In the genomic region with DNA sequence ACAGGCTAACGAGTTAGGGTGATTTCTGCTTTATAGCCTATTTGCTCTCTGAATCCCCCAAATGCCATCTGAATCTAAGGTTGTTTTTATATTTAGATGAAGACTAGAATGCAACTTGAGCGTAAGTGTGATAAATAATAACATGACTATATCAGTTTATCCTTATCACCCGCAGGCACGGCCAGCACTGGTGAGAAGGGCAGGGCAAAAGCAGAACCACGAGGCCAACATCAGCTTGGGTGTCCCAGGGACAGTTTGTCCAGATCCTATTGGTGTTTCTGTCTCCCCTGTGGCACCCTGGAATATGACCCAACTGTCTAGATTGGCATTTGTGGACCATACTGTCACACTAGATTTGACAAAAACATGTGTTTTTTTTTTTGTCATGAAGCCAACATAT, we compare ENCODE assay signal across 20 mouse cellular contexts. TPM values are rescaled to one million over a fixed set of nuclear protein-coding genes. Genes with fewer than 3 reads are reported as not detected.
DNase-seq lines count a peak whose midpoint lies in the region; ATAC-seq and TF ChIP-seq lines count a peak whose summit lies in the region.
"Had no signal": no experiment of that assay in that cellular context is flagged by ENCODE, and none has a peak within 500 bp of the region (broad histone marks: within the 10 kb centered on the region; RNA-seq: fewer than 3 reads in every experiment).

No protein-coding gene starts in this region.

- H3K9me3 ChIP-seq in liver, postnatal 0 days (ENCODE audit: low read length): no peaks in the 10 kb centered on the region
- H3K9me3 ChIP-seq in liver, embryonic 11.5 days (ENCODE audit: control insufficient read depth, low read length): no peaks in the 10 kb centered on the region
- no peaks in the 10 kb centered on the region for H3K9me3 ChIP-seq in liver, embryonic 15.5 days (replicated peaks)
- no peaks in the 10 kb centered on the region for H3K9me3 ChIP-seq in limb, embryonic 10.5 days (replicated peaks)
- H3K9me3 ChIP-seq: embryonic facial prominence, embryonic 13.5 days; heart, embryonic 13.5 days had no signal

- H3K4me2 ChIP-seq in liver, postnatal 0 days (ENCODE audit: low read depth, low read length): no peak overlapping the region
- peak overlapping the region; percentile 1; the same call in 1 of the 2 replicates for H3K4me2 ChIP-seq in liver, embryonic 11.5 days
- H3K4me2 ChIP-seq in liver, embryonic 15.5 days: peak overlapping the region; percentile 42
- H3K4me2 ChIP-seq: embryonic facial prominence, embryonic 13.5 days; heart, embryonic 13.5 days had no signal

- no peak overlapping the region for H3K27ac ChIP-seq in liver, postnatal 0 days (ENCODE audit: low read depth)
- H3K27ac ChIP-seq in liver, embryonic 11.5 days (ENCODE audit: low read depth, low read length): no peak overlapping the region
- 0 out of 2 replicates have a peak overlapping the region, but pooled peaks have one; percentile 2 for H3K27ac ChIP-seq in liver, embryonic 15.5 days (replicated peaks)
- no peak overlapping the region for H3K27ac ChIP-seq in limb, embryonic 10.5 days
- H3K27ac ChIP-seq: embryonic facial prominence, embryonic 13.5 days; gastrocnemius, adult 2 months; heart, embryonic 13.5 days had no signal

- H3K36me3 ChIP-seq in liver, postnatal 0 days (replicated peaks; ENCODE audit: insufficient read depth, low read length): no peaks in the 10 kb centered on the region
- no peaks in the 10 kb centered on the region for H3K36me3 ChIP-seq in liver, embryonic 11.5 days (ENCODE audit: control insufficient read depth, insufficient read depth, low read length)
- H3K36me3 ChIP-seq in liver, embryonic 15.5 days (replicated peaks): no peaks in the 10 kb centered on the region
- no peaks in the 10 kb centered on the region for H3K36me3 ChIP-seq in limb, embryonic 10.5 days
- H3K36me3 ChIP-seq: embryonic facial prominence, embryonic 13.5 days; heart, embryonic 13.5 days had no signal

- H3K27me3 ChIP-seq in liver, postnatal 0 days (ENCODE audit: insufficient read depth, low read length): no peaks in the 10 kb centered on the region
- H3K27me3 ChIP-seq in liver, embryonic 11.5 days (replicated peaks; ENCODE audit: control insufficient read depth, insufficient read depth, low read length): no peaks in the 10 kb centered on the region
- H3K27me3 ChIP-seq in liver, embryonic 15.5 days: no peaks in the 10 kb centered on the region
- no peaks in the 10 kb centered on the region for H3K27me3 ChIP-seq in limb, embryonic 10.5 days (ENCODE audit: low read depth, poor library complexity, severe bottlenecking)
- H3K27me3 ChIP-seq: embryonic facial prominence, embryonic 13.5 days; heart, embryonic 13.5 days had no signal

- DNase-seq in liver: peak; percentile 57
- DNase-seq in liver, postnatal 0 days: no peak
- no peak for DNase-seq in liver, embryonic 11.5 days (ENCODE audit: low spot score)
- DNase-seq in Muller cell, postnatal 12 days (ENCODE audit: inconsistent ontology term): no peak
- DNase-seq in limb, embryonic 10.5 days (ENCODE audit: low spot score): no peak
- DNase-seq: adrenal gland, postnatal 10 days; cerebellum, adult 18-20 months; cerebellum, adult 9-11 months; cerebellum, postnatal 36 days; gastrocnemius, adult 2 months; gastrocnemius, postnatal 36 days; heart, adult 11 months; heart, postnatal 36 days had no signal

- H3K9ac ChIP-seq in liver, postnatal 0 days (replicated peaks): no peak overlapping the region
- H3K9ac ChIP-seq in liver, embryonic 11.5 days (ENCODE audit: low read depth, low read length): no peak overlapping the region
- H3K9ac ChIP-seq in liver, embryonic 15.5 days: no peak overlapping the region
- H3K9ac ChIP-seq: embryonic facial prominence, embryonic 13.5 days; heart, embryonic 13.5 days had no signal

- TF ChIP-seq EP300 in liver, postnatal 0 days (IDR thresholded peaks at IDR 0.05; ENCODE audit: low read depth): no peak

- 58% methylated on average over 5 of the region's 5 CpGs for WGBS in liver, postnatal 0 days (ENCODE audit: insufficient replicate concordance)
- WGBS in liver, embryonic 11.5 days: 61% methylated on average over 5 of the region's 5 CpGs
- 30% methylated on average over 5 of the region's 5 CpGs for WGBS in liver, embryonic 15.5 days (ENCODE audit: insufficient replicate concordance)
- 87% methylated on average over 5 of the region's 5 CpGs for WGBS in limb, embryonic 10.5 days

- H3K4me1 ChIP-seq in liver, postnatal 0 days (ENCODE audit: insufficient read depth): 0 out of 2 replicates have a peak, but pooled peaks cover 3% of the 10 kb centered on the region
- H3K4me1 ChIP-seq in liver, embryonic 11.5 days (replicated peaks; ENCODE audit: control insufficient read depth, insufficient read depth, low read length): peaks cover 9% of the 10 kb centered on the region; the same call in 1 of the 2 replicates
- H3K4me1 ChIP-seq in liver, embryonic 15.5 days (replicated peaks): peaks cover 15% of the 10 kb centered on the region
- H3K4me1 ChIP-seq in limb, embryonic 10.5 days: peaks cover 6% of the 10 kb centered on the region; the same call in 1 of the 2 replicates
- H3K4me1 ChIP-seq: embryonic facial prominence, embryonic 13.5 days had no signal

- TF ChIP-seq CTCF in liver, postnatal 0 days (IDR thresholded peaks at IDR 0.05; ENCODE audit: low read depth): no peak

- no peak for ATAC-seq in liver, postnatal 0 days
- ATAC-seq in liver, embryonic 11.5 days (replicated peaks; ENCODE audit: low FRiP score): peak; percentile 69
- peak; percentile 87 for ATAC-seq in liver, embryonic 15.5 days (ENCODE audit: insufficient read depth)

- H3K4me3 ChIP-seq in liver, postnatal 0 days (ENCODE audit: low read depth, low read length): no peak overlapping the region
- H3K4me3 ChIP-seq in liver, embryonic 11.5 days (ENCODE audit: low read depth, low read length): no peak overlapping the region
- no peak overlapping the region for H3K4me3 ChIP-seq in liver, embryonic 15.5 days (replicated peaks)
- H3K4me3 ChIP-seq in limb, embryonic 10.5 days: no peak overlapping the region
- H3K4me3 ChIP-seq: embryonic facial prominence, embryonic 13.5 days; gastrocnemius, adult 2 months; heart, embryonic 13.5 days had no signal

RNA-seq across cellular contexts. Expression of gene Insm2, which starts 24.0 kb away (rescaled TPM):
- 0.05 TPM in 1 of 2 replicates, not detected in the other for polyA plus RNA-seq in liver, postnatal 0 days (2015; fragmentation: Nextera tagmentation; extraction: Ambion mirVana)
- 0.05 TPM in 1 of 2 replicates, not detected in the other for polyA plus RNA-seq in liver, embryonic 11.5 days (2014; fragmentation: Nextera tagmentation; extraction: Ambion mirVana)
- not detected in 2 replicates for polyA plus RNA-seq in liver, embryonic 15.5 days (2015; fragmentation: Nextera tagmentation; extraction: Ambion mirVana)
- polyA plus RNA-seq in limb, embryonic 10.5 days (2016; fragmentation: Nextera tagmentation; extraction: Ambion mirVana): 0.05 TPM in 1 of 2 replicates, not detected in the other
- polyA plus RNA-seq: embryonic facial prominence, embryonic 13.5 days; heart, postnatal 0 days had no signal

RNA-seq across cellular contexts. Expression of gene Aldoart2, which starts 58.2 kb away (rescaled TPM):
- polyA plus RNA-seq in liver, postnatal 0 days (2015; fragmentation: Nextera tagmentation; extraction: Ambion mirVana): not detected in 2 replicates
- 0.10 and 0.27 TPM in 2 replicates for polyA plus RNA-seq in liver, embryonic 11.5 days (2014; fragmentation: Nextera tagmentation; extraction: Ambion mirVana)
- polyA plus RNA-seq in liver, embryonic 15.5 days (2015; fragmentation: Nextera tagmentation; extraction: Ambion mirVana): not detected in 2 replicates
- polyA plus RNA-seq in limb, embryonic 10.5 days (2016; fragmentation: Nextera tagmentation; extraction: Ambion mirVana): not detected in 2 replicates
- polyA plus RNA-seq: embryonic facial prominence, embryonic 13.5 days; forebrain, embryonic 14.5 days; heart, embryonic 13.5 days; heart, postnatal 0 days; hindbrain, embryonic 11.5 days; hindbrain, embryonic 16.5 days had no signal
